Mouse (Mus musculus) urinary bladder, postnatal 14 days (tissue): ENCODE measurements around the gene Tcea3.

Source experiments
- DNase-seq: peaks from one replicate; pipeline ENCODE4 v3.0.0; 2021; ENCODE audit warnings: low spot score

Gene Tcea3

GRCm38 (mm10) chr4:136281611-136282010 lies 34.1 kb downstream of the Tcea3 start:
- no peak for DNase-seq

- no peak for DNase-seq
These were observed 35.3 kb downstream of the Tcea3 start for GRCm38 (mm10) chr4:136282621-136283480.

GRCm38 (mm10) chr4:136283783-136284182 lies 36.3 kb downstream of the Tcea3 start:
- DNase-seq: no peak

GRCm38 (mm10) chr4:136284455-136284854 lies 36.9 kb downstream of the Tcea3 start, which contains the start of gene Zfp46:
Gene Zfp46 (plus strand): TSS chr4:136284683.
- DNase-seq: peak; percentile 80

- DNase-seq: no peak
These were observed 37.4 kb downstream of the Tcea3 start for GRCm38 (mm10) chr4:136284891-136285290.

GRCm38 (mm10) chr4:136285348-136285810 lies 37.9 kb downstream of the Tcea3 start:
- DNase-seq: peak; percentile 95

- DNase-seq: peak; percentile 97
These were observed 38.4 kb downstream of the Tcea3 start for GRCm38 (mm10) chr4:136285811-136286371.

GRCm38 (mm10) chr4:136289918-136290780 lies 42.6 kb downstream of the Tcea3 start:
- no peak for DNase-seq

- DNase-seq: no peak
These were observed 43.5 kb downstream of the Tcea3 start for GRCm38 (mm10) chr4:136290781-136291595.

GRCm38 (mm10) chr4:136291692-136292091 lies 44.2 kb downstream of the Tcea3 start:
- no peak for DNase-seq

- DNase-seq: no peak
These were observed 48.4 kb downstream of the Tcea3 start for GRCm38 (mm10) chr4:136295941-136296340.

- no peak for DNase-seq
These were observed 54.9 kb downstream of the Tcea3 start for GRCm38 (mm10) chr4:136302462-136302861.

- DNase-seq: no peak
These were observed 56.7 kb downstream of the Tcea3 start for GRCm38 (mm10) chr4:136304181-136304580.

- no peak for DNase-seq
These were observed 60.8 kb downstream of the Tcea3 start for GRCm38 (mm10) chr4:136308355-136308754.

- DNase-seq: peak; percentile 62
These were observed 62.3 kb downstream of the Tcea3 start for GRCm38 (mm10) chr4:136309780-136310179.

- peak; percentile 100 for DNase-seq
These were observed 62.9 kb downstream of the Tcea3 start, which contains the start of gene Hnrnpr for GRCm38 (mm10) chr4:136310229-136311041. Gene Hnrnpr (plus strand): TSS chr4:136310942.

- peak; percentile 69 for DNase-seq
These were observed 63.8 kb downstream of the Tcea3 start for GRCm38 (mm10) chr4:136311042-136311999.

- DNase-seq: no peak
These were observed 65.1 kb downstream of the Tcea3 start for GRCm38 (mm10) chr4:136312616-136313015.

GRCm38 (mm10) chr4:136317667-136318066 lies 70.1 kb downstream of the Tcea3 start:
- DNase-seq: no peak
